Mouse (Mus musculus) adrenal gland, postnatal 4 days (tissue): ENCODE data around the gene Ano10. TPM values are rescaled to one million over a fixed set of nuclear protein-coding genes. Genes with fewer than 3 reads are reported as not detected.

Source experiments
- DNase-seq, 2 experiments: peaks; one replicate each; pipeline ENCODE4 v3.0.0; 2021 to 2022; ENCODE audit warnings: low spot score in 2 of 2, mixed read lengths in 2 of 2
- total RNA-seq, 2 experiments: library from RNA; stranded (reverse); gene quantifications; 2 replicates each; pipeline ENCODE4 v1.2.3; 2021

The Ano10 gene
- total RNA-seq, 2 experiments from 2014 or later = 60.3 to 65.8 TPM

GRCm38 (mm10) chr9:122293865-122294241 is 370 bp downstream of the Ano10 start:
- no peak for DNase-seq

- DNase-seq = no peak
Measured at GRCm38 (mm10) chr9:122290192-122290591, 4.0 kb downstream of the Ano10 start.

GRCm38 (mm10) chr9:122288416-122288815 is 5.8 kb downstream of the Ano10 start:
- DNase-seq = no peak

- no peak for DNase-seq
Measured at GRCm38 (mm10) chr9:122287526-122287925, 6.7 kb downstream of the Ano10 start.

GRCm38 (mm10) chr9:122285833-122286310 is 8.4 kb downstream of the Ano10 start:
- no peak for DNase-seq

- no peak for DNase-seq
Measured at GRCm38 (mm10) chr9:122285146-122285832, 8.9 kb downstream of the Ano10 start.

GRCm38 (mm10) chr9:122284696-122285095 is 9.5 kb downstream of the Ano10 start:
- no peak for DNase-seq

GRCm38 (mm10) chr9:122281004-122281403 is 13.2 kb downstream of the Ano10 start:
- no peak for DNase-seq

- no peak for DNase-seq
Measured at GRCm38 (mm10) chr9:122276665-122277064, 17.6 kb downstream of the Ano10 start.

GRCm38 (mm10) chr9:122276134-122276533 is 18.1 kb downstream of the Ano10 start:
- no peak for DNase-seq

- DNase-seq = no peak
Measured at GRCm38 (mm10) chr9:122274346-122274745, 19.9 kb downstream of the Ano10 start.

GRCm38 (mm10) chr9:122273879-122274278 is 20.3 kb downstream of the Ano10 start:
- DNase-seq = no peak

- no peak for DNase-seq
Measured at GRCm38 (mm10) chr9:122271866-122272265, 22.4 kb downstream of the Ano10 start.

- no peak for DNase-seq
Measured at GRCm38 (mm10) chr9:122271318-122271717, 22.9 kb downstream of the Ano10 start.

GRCm38 (mm10) chr9:122270913-122271312 is 23.3 kb downstream of the Ano10 start:
- DNase-seq = no peak

GRCm38 (mm10) chr9:122269256-122270041 is 24.8 kb downstream of the Ano10 start:
- DNase-seq = no peak

GRCm38 (mm10) chr9:122265526-122266210 is 28.6 kb downstream of the Ano10 start:
- no peak for DNase-seq

- DNase-seq = no peak
Measured at GRCm38 (mm10) chr9:122263140-122263539, 31.1 kb downstream of the Ano10 start.

- DNase-seq = no peak
Measured at GRCm38 (mm10) chr9:122254386-122254785, 39.8 kb downstream of the Ano10 start.

- DNase-seq = no peak
Measured at GRCm38 (mm10) chr9:122252113-122252512, 42.1 kb downstream of the Ano10 start.

GRCm38 (mm10) chr9:122248168-122248567 is 46.1 kb downstream of the Ano10 start:
- DNase-seq = no peak
